Mouse (Mus musculus): Measurements from ENCODE around the gene Adora3. TPM values are rescaled to one million over a fixed set of nuclear protein-coding genes. Genes with fewer than 3 reads are reported as not detected.
A peak's percentile ranks its signal among the peaks of the same experiment; 100 is the strongest.

Adora3 gene
- total RNA-seq, 2 experiments from 2014 or later: 0.82 to 1.2 TPM

DNA sequence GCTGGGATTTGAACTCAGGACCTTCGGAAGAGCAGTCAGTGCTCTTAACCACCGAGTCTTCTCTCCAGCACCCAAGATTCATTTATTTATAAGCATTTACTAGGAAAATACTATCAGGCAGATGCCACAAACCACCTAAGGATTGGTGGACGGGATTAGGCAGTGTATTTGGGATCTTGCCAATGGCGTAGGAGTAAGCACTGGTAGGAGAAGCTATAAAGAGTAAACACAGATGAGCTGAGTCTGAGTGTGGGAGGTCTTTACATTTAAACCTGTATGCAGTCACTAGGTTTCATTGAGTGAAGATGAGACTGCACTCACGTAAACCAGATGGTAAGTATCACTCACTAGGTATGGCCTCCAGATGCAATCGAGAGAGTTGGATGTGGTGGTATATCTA is 63.3 kb downstream of the Adora3 start:
- no peak for TF ChIP-seq CTCF (conservative IDR thresholded peaks at IDR 0.05)
- DNase-seq (ENCODE audit: low spot score in 2 of 2): no peak
- Histone ChIP-seq H3K4me3 (no peak overlapping the region), H3K27ac (no peak overlapping the region)

DNA sequence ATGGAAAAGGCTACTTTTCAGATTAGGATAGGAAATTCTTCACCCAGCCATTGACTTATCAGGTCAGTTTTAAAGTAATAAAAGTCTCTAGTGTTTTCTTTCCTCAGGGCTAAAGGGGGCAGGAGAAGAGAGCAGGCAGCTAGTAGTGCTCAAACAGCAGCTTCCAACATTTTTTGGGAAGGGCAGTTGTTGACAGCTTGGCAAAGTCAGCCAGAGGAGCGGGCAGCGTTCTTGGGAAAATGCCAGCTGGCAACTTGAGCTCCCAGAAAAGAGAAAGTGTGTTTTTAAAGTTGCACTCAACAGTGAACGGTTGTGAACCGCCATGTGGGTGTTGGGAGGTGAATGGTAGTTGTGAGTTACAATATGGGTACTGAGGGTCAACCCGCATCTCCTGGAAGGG is 64.4 kb downstream of the Adora3 start:
- no peak overlapping the region for H3K4me3 ChIP-seq
- no peak for TF ChIP-seq CTCF (conservative IDR thresholded peaks at IDR 0.05)
- no peak overlapping the region for H3K27ac ChIP-seq
- DNase-seq (ENCODE audit: low spot score in 2 of 2): no peak

DNA sequence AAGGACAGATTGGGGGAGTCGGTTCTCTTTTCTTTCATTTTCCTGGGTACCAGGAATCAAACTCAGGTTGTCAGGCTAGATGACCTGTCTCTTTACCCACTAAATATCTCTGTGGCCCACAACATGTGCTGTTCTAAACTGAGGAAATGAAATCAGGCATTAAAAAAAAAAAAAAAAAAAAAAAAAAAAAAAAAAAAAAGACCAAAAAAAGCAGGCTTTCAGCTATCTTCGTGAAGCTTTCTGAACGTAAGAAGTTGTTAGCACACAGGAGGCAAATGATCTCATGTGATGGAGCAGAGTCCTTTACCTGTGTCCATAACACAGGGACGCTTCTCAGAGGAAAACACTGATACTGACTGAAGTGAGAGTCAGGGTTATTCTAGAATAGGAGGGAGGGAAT is 65.5 kb downstream of the Adora3 start:
- H3K4me3 ChIP-seq: no peak overlapping the region
- no peak overlapping the region for H3K27ac ChIP-seq
- DNase-seq (ENCODE audit: low spot score in 2 of 2): no peak
- TF ChIP-seq CTCF (conservative IDR thresholded peaks at IDR 0.05): no peak

DNA sequence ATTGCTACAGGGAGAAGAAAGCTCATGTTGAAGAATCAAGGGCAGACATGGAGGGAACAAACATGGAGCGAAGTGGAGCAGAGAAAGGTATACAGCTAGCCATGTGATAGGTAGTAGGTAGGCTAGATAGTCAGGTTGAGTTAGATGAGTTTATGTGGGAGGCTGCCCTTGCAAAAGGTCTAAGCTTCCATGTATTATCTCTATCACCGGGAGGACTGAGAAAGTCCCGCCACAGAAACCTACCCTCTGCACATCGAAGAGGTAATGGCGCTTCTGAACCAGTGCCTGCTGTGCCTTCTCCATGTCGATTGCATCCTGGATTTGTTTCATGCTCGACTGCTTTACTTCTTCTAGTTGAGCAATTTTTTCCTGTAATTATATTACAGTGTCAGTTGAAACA is 80.7 kb downstream of the Adora3 start:
- DNase-seq (ENCODE audit: low spot score in 2 of 2): no peak
- no peak for TF ChIP-seq CTCF (conservative IDR thresholded peaks at IDR 0.05)
- Histone ChIP-seq H3K4me3 (no peak overlapping the region), H3K27ac (no peak overlapping the region)

DNA sequence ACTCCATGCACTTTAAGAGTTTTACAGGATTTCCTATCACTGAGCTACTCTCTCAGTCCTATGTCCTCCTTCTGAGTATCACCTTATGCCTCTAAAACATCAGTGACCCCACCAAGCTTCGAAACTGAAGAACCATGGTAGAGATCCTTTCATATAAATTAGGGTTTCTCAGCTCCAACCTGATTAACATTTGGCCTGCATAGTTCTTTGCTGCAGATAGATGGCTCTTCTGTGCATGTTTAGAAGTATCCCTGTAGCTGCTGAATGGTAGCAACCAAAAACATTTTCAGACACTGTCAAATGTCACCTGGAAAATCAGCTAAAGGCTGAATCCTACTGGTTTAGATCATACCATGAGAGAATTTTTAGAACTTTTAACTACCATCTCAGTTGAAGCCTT is 86.6 kb downstream of the Adora3 start:
- no peak overlapping the region for H3K27ac ChIP-seq
- DNase-seq (ENCODE audit: low spot score in 2 of 2): no peak
- H3K4me3 ChIP-seq: peak overlapping the region; percentile 91; the same call in 1 of the 2 replicates
- peak; percentile 59 for TF ChIP-seq CTCF (conservative IDR thresholded peaks at IDR 0.05)

DNA sequence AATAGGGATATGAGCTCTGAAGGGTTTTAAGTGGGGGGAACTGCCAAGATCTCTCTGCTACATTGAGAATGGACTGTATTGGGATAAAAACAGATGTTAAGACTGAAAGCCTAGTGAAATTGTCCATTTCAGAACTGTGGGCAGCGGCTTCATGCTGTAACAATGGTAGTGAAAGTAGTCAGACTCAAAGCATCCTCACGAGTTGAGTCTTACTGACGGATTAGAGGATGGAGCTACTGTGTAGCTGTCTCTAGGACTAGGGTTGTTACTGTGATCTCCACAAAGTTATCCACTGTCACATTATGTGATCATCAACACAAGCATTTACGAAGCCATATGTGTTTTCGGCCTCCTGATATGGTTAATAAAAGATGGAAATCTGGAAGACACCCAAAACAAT is 87.5 kb downstream of the Adora3 start:
- peak overlapping the region; percentile 100 for H3K27ac ChIP-seq
- TF ChIP-seq CTCF (conservative IDR thresholded peaks at IDR 0.05): no peak
- no peak for DNase-seq (ENCODE audit: low spot score in 2 of 2)
- peak overlapping the region; percentile 91 for H3K4me3 ChIP-seq

Other genes with a start within 250 kb of the Adora3 start
- gene Ddx20, start 183.3 kb upstream of the Adora3 start, total RNA-seq (2021): 10 to 100 TPM; 12.5 to 12.9 TPM
- 10 to 100 TPM; 74.1 to 74.9 TPM for gene Inka2, start 166.3 kb upstream of the Adora3 start, total RNA-seq (2021)
- 100 to 1,000 TPM in 1 of 2 experiments, 10 to 100 TPM in 1; 94.6 to 101 TPM for gene Rap1a, start 69.5 kb upstream of the Adora3 start, total RNA-seq (2021)
- gene Tmigd3, start within 50 bp of the Adora3 start, total RNA-seq (2021): 1 to 10 TPM in 1 of 2 experiments, under 1 TPM in 1; 0.37 to 1.1 TPM
- 1 to 10 TPM in 1 of 2 experiments, under 1 TPM in 1; 0.98 to 1.2 TPM for gene I830077J02Rik, start 61.8 kb downstream of the Adora3 start, total RNA-seq (2021)
- 10 to 100 TPM; 49.6 to 50.6 TPM for gene Wdr77, start 88.5 kb downstream of the Adora3 start, total RNA-seq (2021)
- gene Atp5f1, start 89.2 kb downstream of the Adora3 start, total RNA-seq (2021): 100 to 1,000 TPM; 250 to 262 TPM
- 1 to 10 TPM; 2.4 to 3.7 TPM for gene Ovgp1, start 102.9 kb downstream of the Adora3 start, total RNA-seq (2021)
- gene Pifo, start 143.8 kb downstream of the Adora3 start, total RNA-seq (2021): under 1 TPM in 1 of 2 experiments, not detected in 1; 0.72 TPM
- gene Chil5, start 162.0 kb downstream of the Adora3 start, total RNA-seq (2021): not detected
- under 1 TPM; 0.42 to 0.87 TPM for gene Chia1, start 242.4 kb downstream of the Adora3 start, total RNA-seq (2021)

All from layer of hippocampus, adult 2 months (tissue).